Mouse (Mus musculus) small intestine, adult 2 months (tissue): ENCODE results near the gene Gm49393. TPM values are rescaled to one million over a fixed set of nuclear protein-coding genes. Genes with fewer than 3 reads are reported as not detected.

Experiments
- H3K27ac ChIP-seq: fragments of 200-500 bp; 2 replicates; pipeline ENCODE4 v1.5.1; 2012; ENCODE audit warnings: low read depth, low read length, control low read depth, inconsistent platforms; ENCODE audit not compliant: insufficient read depth
- H3K27me3 ChIP-seq: fragments of 200-500 bp; 2 replicates; pipeline ENCODE4 v1.6.1; 2012; ENCODE audit warnings: mild to moderate bottlenecking, moderate library complexity, low read length, inconsistent platforms; ENCODE audit not compliant: control insufficient read depth, insufficient read depth
- H3K36me3 ChIP-seq: fragments of 200-500 bp; 2 replicates; pipeline ENCODE4 v1.6.1; 2012; ENCODE audit warnings: mild to moderate bottlenecking, low read length, control low read depth, inconsistent platforms; ENCODE audit not compliant: control insufficient read depth, insufficient read depth
- H3K4me1 ChIP-seq: fragments of 200-500 bp; 2 replicates; pipeline ENCODE4 v1.6.1; 2012; ENCODE audit warnings: low read length, inconsistent platforms, mixed read lengths; ENCODE audit not compliant: control insufficient read depth, insufficient read depth, insufficient read length
- H3K4me3 ChIP-seq: fragments of 200-500 bp; 2 replicates; pipeline ENCODE4 v1.5.1; 2012; ENCODE audit warnings: low read depth, mild to moderate bottlenecking, control low read depth, inconsistent platforms, low read length, moderate library complexity
- CTCF ChIP-seq: fragments of 200-500 bp; IDR thresholded peaks from 2 replicates; pipeline ENCODE4 v1.5.1; 2012; ENCODE audit warnings: low read depth, mild to moderate bottlenecking, control low read depth, inconsistent platforms, low read length, moderate library complexity, mixed read lengths; ENCODE audit not compliant: insufficient replicate concordance, insufficient read length; ENCODE audit errors: extremely low read depth
- POLR2A ChIP-seq: fragments of 200-500 bp; IDR thresholded peaks from 2 replicates; pipeline ENCODE4 v1.6.1; 2012; ENCODE audit warnings: low read depth, mild to moderate bottlenecking, control low read depth, inconsistent platforms, low read length, moderate library complexity
- WGBS: fragments of 180-500 bp; shearing (Covaris S2); methylation state at CpG from one replicate; pipeline ENCODE4 v1.1.7; 2018; 5-methylcytosine and 5-hydroxymethylcytosine counted together
- polyA plus RNA-seq: library from polyadenylated mRNA; depleted of rRNA; stranded (reverse); fragments of >200 nt; gene quantifications from 2 replicates; pipeline ENCODE4 v1.2.3, GENCODE M21; 2012; rRNA removed

Gm49393 gene
- polyA plus RNA-seq, 1 experiment: not detected

DNA sequence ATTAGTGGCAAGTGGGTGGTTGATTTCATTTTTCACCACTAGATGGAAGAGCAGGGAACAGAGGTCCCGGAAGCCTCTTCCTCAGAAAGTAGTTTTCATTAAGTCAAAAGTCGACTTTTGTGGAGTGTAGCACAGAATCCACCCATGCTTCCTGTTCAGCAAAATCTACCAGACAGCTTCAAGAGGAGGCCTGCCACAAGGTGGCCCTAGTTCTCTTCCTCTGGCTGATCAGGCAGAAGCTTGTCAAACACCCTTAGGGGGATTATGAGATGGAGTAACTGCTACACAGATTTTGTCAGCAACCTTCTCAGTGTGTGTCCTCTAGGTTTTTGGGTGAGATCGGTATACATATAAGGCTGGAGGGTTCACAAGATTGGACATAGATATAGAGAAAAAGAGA is 109.3 kb downstream of the Gm49393 start:
- Histone ChIP-seq H3K27ac (no peak overlapping the region), H3K4me3 (no peak overlapping the region), H3K36me3 (no peaks in the 10 kb centered on the region), H3K27me3 (no peaks in the 10 kb centered on the region), H3K4me1 (no peaks in the 10 kb centered on the region)
- WGBS: 39% methylated on average over 3 of the region's 3 CpGs
- TF ChIP-seq CTCF (no peak), POLR2A (no peak)

GRCm38 (mm10) chr13:60820486-60821175 is 114.8 kb downstream of the Gm49393 start:
- H3K36me3 ChIP-seq: no peaks in the 10 kb centered on the region
- no peak overlapping the region for H3K4me3 ChIP-seq
- H3K4me1 ChIP-seq: no peaks in the 10 kb centered on the region
- TF ChIP-seq CTCF (no peak), POLR2A (no peak)
- no peak overlapping the region for H3K27ac ChIP-seq
- H3K27me3 ChIP-seq: no peaks in the 10 kb centered on the region
- 44% methylated on average over 3 of the region's 3 CpGs for WGBS

DNA sequence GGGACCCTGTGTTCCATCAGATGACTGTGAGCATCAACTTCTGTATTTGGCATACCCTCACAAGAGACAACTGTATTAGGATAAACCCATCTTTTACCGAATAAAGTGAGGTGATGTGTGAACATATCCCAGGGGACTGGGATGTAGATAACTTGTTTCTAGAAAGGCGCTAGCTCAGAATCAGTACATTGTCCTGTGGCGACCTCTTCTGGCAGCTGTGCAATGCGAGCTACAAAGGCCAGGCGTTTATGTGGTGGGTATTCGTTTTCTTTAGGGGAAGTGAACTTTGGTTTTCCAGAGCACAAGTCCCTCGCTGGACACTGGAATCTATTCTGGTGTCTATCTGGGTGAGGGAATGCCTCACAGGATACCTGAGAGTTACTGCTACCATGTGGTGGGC is 115.9 kb downstream of the Gm49393 start:
- TF ChIP-seq POLR2A (no peak), CTCF (peak; percentile 49; the same call in 1 of the 2 replicates)
- H3K4me1 ChIP-seq: no peaks in the 10 kb centered on the region
- 5% methylated on average over 7 of the region's 7 CpGs for WGBS
- H3K36me3 ChIP-seq: no peaks in the 10 kb centered on the region
- no peak overlapping the region for H3K4me3 ChIP-seq
- H3K27me3 ChIP-seq: no peaks in the 10 kb centered on the region
- H3K27ac ChIP-seq: no peak overlapping the region

GRCm38 (mm10) chr13:60813722-60814121 is 121.7 kb downstream of the Gm49393 start:
- no peaks in the 10 kb centered on the region for H3K27me3 ChIP-seq
- no peak overlapping the region for H3K4me3 ChIP-seq
- H3K27ac ChIP-seq: no peak overlapping the region
- no peak for TF ChIP-seq POLR2A
- no peak for TF ChIP-seq CTCF
- WGBS: 22% methylated on average over 1 of the region's 1 CpGs
- no peaks in the 10 kb centered on the region for H3K4me1 ChIP-seq
- H3K36me3 ChIP-seq: no peaks in the 10 kb centered on the region

DNA sequence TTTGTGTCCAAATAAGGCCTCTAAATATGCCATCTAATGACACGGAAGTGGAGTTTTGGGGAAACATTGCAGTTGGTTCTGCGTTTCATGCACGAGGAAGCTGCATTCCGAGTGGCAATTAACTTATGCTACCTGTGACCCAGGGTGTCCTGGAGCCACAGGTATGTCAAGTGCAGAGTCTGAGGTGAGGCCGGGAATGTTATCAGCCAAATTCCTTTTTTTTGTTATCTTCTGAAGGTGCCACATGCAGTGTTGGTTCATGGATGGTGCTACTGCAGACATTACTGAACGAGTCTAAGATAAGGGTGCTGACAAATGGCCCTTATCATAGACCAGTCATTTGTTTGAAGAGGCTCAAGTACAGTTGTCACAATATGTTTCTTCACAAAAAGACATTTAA is 122.6 kb downstream of the Gm49393 start:
- Histone ChIP-seq H3K36me3 (no peaks in the 10 kb centered on the region), H3K27ac (no peak overlapping the region), H3K27me3 (no peaks in the 10 kb centered on the region), H3K4me1 (no peaks in the 10 kb centered on the region), H3K4me3 (no peak overlapping the region)
- 47% methylated on average over 6 of the region's 6 CpGs for WGBS
- TF ChIP-seq POLR2A (no peak), CTCF (no peak)

GRCm38 (mm10) chr13:60809690-60810089 is 125.7 kb downstream of the Gm49393 start:
- 30% methylated on average over 2 of the region's 2 CpGs for WGBS
- no peak overlapping the region for H3K27ac ChIP-seq
- H3K4me3 ChIP-seq: no peak overlapping the region
- no peaks in the 10 kb centered on the region for H3K27me3 ChIP-seq
- TF ChIP-seq CTCF (no peak), POLR2A (no peak)
- H3K4me1 ChIP-seq: no peaks in the 10 kb centered on the region
- no peaks in the 10 kb centered on the region for H3K36me3 ChIP-seq

Other genes with a start within 250 kb of the Gm49393 start
- gene BC051665, start 149.2 kb downstream of the Gm49393 start, polyA plus RNA-seq: not detected in 2 replicates
- not detected in 2 replicates for gene Ctsll3, start 132.7 kb downstream of the Gm49393 start, polyA plus RNA-seq
- gene 4930486L24Rik, start 71.1 kb downstream of the Gm49393 start, polyA plus RNA-seq: not detected in 2 replicates
- gene Gm49392, start 38.7 kb downstream of the Gm49393 start, polyA plus RNA-seq: not detected in 2 replicates
- 0.35 TPM in 1 of 2 replicates, not detected in the other for gene Ctla2b, start 38.1 kb downstream of the Gm49393 start, polyA plus RNA-seq
- gene Tpbpb, start 30.7 kb downstream of the Gm49393 start, polyA plus RNA-seq: not detected in 2 replicates
- gene Gm49391, start 981 bp upstream of the Gm49393 start, polyA plus RNA-seq: 0.25 and 0.38 TPM in 2 replicates
- 0.61 and 1.4 TPM in 2 replicates for gene Ctla2a, start 1.0 kb upstream of the Gm49393 start, polyA plus RNA-seq
- gene Tpbpa, start 6.4 kb upstream of the Gm49393 start, polyA plus RNA-seq: not detected in 2 replicates
- gene Ctsj, start 70.4 kb upstream of the Gm49393 start, polyA plus RNA-seq: not detected in 2 replicates
- gene Ctsq, start 105.0 kb upstream of the Gm49393 start, polyA plus RNA-seq: not detected in 2 replicates
- gene Ctsr, start 228.7 kb upstream of the Gm49393 start, polyA plus RNA-seq: not detected in 2 replicates